Mouse (Mus musculus) adrenal gland, postnatal 14 days (tissue): Measurements from ENCODE around the gene Nf1. TPM values are rescaled to one million over a fixed set of nuclear protein-coding genes. Genes with fewer than 3 reads are reported as not detected.
A peak's percentile ranks its signal among the peaks of the same experiment; 100 is the strongest.

ENCODE experiments used
- DNase-seq: peaks from one replicate; pipeline ENCODE4 v3.0.0; 2021; ENCODE audit warnings: mixed read lengths
- total RNA-seq: library from RNA; stranded (reverse); gene quantifications from 2 replicates; pipeline ENCODE4 v1.2.3, GENCODE M21; 2021

The Nf1 gene
- total RNA-seq, 1 experiment from 2014 or later, result 62.3 TPM

GRCm38 (mm10) chr11:79589317-79590075 is 250.0 kb downstream of the Nf1 start:
- DNase-seq, result peak; percentile 37

DNA sequence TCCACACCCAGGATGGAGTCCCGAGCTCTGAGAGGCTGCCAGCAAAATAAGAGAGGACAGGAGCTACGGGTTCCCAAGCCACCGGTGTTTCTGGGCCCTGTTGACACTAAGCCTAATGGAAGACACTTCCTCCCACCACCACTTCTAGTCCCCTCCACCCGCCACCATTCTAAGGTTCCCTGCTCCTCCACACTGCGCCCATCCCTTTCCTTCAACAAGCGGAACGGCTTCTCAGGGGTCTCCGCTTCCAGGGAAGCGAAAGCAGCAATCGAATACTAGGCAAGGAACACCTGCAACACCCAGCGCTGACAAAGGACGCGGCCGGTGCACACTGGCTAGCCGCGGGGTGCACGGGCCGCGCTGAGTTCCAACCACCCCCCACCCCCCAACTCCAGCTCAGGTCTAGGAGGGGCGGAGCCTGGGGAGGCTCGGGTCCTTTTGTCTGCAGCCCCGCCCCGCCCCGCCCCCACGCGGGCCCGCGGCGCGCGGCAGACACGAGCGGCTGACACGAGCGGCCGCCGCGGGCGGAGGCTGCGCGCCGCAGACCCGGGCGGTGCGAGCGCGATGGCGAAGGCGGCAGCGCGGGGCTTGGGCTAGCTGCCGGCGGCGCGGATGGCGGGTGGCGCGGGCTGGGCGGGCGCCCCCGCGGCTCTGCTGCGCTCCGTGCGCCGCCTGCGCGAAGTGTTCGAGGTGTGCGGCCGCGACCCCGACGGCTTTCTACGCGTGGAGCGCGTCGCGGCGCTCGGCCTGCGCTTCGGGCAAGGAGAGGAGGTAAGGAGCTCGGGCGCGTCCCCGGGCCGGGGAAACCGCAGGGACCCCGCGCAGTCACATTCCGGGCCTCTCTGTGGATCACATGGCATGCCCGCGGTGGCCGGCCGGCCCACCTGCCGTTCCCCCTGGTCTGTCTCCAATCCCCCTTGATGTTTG is 251.4 kb downstream of the Nf1 start, which contains the start of gene Rab11fip4:
Gene Rab11fip4, plus strand, starts transcription at position 549 of the 927 bp plus-strand sequence.
- peak; percentile 36 for DNase-seq

GRCm38 (mm10) chr11:79591591-79591975 is 252.1 kb downstream of the Nf1 start:
- DNase-seq, result no peak

- peak; percentile 18 for DNase-seq
Measured at GRCm38 (mm10) chr11:79593495-79593894, 254.0 kb downstream of the Nf1 start.

GRCm38 (mm10) chr11:79610454-79610853 is 271.0 kb downstream of the Nf1 start:
- DNase-seq, result no peak

GRCm38 (mm10) chr11:79611011-79611666 is 271.6 kb downstream of the Nf1 start:
- peak; percentile 21 for DNase-seq

- no peak for DNase-seq
Measured at GRCm38 (mm10) chr11:79612046-79612600, 272.6 kb downstream of the Nf1 start.

DNA sequence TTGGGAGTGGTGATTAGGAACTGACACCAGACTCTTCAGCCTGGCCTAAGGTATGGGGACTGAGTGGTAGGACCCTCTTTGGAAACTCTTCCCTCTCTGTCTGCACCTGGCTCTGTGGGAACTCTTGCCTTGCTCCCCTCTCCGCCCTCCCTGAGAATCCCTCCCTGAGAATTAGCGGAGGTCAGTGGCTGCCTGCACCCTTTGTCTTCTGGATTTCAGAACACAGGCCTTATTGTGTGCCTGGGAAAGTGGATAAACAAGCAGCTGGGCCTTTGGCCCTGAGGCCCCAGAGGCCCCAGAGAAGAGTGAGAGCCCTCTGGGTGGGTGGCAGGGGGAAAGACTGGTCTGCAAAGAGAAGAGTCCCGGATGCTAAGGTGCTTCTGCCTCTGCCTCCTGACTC is 273.6 kb downstream of the Nf1 start:
- DNase-seq, result no peak

DNA sequence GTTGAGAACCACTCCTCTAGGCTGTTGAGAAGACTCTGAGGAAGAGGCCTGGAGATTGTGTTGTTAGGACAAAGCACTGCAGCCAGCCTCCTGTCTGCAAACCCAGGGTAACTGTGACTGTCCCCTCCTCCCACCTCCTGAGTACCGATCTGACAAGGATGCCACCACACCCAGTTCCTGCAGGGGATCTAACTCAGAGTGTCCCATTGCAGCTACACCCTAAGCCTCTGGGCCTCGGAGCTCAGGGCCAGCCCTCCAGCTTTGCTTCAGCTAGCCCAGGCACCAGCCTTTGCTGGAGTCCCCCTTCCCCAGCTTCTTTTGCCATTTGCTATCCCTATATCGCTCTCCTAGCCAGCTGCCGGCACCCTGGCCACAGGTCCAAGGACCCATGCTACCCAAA is 274.2 kb downstream of the Nf1 start:
- DNase-seq, result no peak

DNA sequence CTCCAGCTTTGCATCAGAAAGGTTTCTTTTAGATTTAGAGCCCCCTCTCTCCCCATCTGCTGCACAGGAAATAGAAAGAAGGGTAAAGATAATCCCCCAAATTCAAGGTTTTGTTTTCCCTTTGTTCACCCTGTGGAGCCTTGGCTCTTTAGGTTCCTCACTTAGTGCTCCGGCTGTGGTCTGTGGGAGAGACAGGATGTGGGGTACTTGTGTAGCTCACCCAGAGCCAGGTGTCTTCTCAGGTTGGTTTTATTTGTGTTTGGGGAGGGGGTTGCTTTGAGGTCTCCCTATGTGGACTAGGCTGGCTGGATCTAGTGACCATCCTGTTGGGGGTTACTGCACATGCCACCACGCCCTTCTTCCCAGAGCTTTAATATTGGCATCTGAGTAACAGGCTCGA is 275.4 kb downstream of the Nf1 start:
- DNase-seq, result no peak

DNA sequence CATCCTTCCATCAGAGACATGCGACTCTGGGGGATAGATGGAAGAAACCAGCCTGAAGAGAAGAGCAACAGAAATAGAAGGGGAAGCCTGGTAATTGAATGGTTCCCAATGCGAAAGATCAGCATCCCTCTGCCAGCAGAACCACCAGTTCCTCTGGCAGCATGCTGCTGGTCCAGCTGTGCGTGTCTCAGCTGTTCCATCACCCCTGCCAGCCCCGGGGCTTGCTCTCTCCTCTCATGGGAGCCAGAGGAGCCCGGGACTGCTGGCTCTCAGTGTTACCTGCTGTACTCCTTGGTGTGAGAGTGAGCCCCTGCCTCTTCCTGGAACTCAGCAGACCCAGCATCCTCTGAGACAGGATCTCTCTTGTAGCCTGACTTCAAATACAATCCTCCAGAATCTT is 276.4 kb downstream of the Nf1 start:
- no peak for DNase-seq

GRCm38 (mm10) chr11:79617991-79618390 is 278.5 kb downstream of the Nf1 start:
- DNase-seq, result no peak

- DNase-seq, result no peak
Measured at GRCm38 (mm10) chr11:79623029-79623428, 283.5 kb downstream of the Nf1 start.

DNA sequence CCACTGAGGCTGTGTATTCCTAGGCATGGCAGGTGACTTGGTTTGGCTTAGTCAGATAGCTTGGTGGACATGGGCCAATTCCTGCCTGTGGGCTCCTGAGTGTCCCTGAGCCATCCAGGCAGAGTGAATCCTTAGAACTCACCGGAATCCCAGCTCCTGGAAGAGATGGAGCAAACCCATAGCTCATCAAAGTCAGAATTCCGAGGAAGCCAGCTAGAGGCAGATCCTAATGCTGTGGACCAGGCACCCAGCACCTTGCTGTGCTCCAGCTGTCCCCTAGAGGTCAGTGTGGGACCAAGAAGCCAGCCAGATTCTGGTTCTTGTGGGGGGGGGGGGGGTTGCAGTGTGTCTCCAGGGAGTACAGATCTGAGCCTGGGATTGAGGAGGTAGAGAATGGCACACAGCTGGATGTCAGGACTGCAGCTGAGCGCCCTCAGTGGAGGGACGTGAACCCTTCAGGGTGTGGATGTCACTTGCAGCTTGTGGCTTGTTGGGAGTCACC is 285.4 kb downstream of the Nf1 start:
- DNase-seq, result peak; percentile 78

- DNase-seq, result no peak
Measured at GRCm38 (mm10) chr11:79628716-79629115, 289.2 kb downstream of the Nf1 start.

- no peak for DNase-seq
Measured at GRCm38 (mm10) chr11:79629752-79630374, 290.4 kb downstream of the Nf1 start.

DNA sequence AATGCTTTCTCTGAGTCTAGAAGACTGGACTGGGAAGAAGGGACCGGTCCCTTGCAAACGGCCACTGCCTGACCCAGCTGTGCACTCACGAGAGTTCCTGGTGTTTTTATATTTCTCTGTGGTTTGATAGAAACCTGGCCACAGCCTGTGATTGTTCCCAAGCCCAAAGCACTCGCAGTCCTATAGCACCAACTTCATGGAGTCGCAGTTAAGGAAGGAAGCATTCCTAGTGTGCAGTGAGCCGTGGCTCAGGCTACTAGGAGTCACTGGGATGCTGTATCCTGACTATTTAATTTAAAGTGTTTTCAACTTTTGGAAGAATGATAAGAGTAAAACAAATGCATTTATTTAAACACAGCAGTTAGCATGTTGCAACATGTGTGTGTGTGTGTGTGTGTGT is 291.0 kb downstream of the Nf1 start:
- no peak for DNase-seq
